In the genomic region with DNA sequence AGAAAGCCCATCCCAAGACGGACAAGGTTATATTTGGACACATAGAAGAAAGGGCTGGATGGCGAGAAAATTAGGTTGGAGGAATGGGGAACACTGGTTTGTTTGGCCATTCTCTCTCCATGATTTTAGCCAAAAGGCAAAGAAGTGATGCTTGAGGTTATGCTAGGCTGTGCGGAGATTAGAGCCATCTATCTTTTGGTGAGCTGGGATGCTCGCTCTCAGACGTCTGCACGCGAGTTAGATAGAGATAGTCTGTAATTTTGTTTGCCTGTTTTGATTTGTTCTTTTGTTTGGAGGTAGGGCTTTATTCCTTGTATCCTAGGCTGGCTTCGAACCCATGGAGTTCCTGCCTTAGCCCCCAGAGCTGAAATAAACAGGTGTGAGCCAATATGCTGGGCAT, we compare ENCODE assay signal across 8 mouse cellular contexts. TPM values are rescaled to one million over a fixed set of nuclear protein-coding genes. Genes with fewer than 3 reads are reported as not detected.
DNase-seq lines count a peak whose midpoint lies in the region; ATAC-seq and TF ChIP-seq lines count a peak whose summit lies in the region.

No protein-coding gene starts in this region.

- TF ChIP-seq POLR2A in MEL (IDR thresholded peaks at IDR 0.05; ENCODE audit: control insufficient read depth in 1 of 2, insufficient read depth in 1 of 2, low read depth in 1 of 2, low read length in 2 of 2, poor library complexity in 1 of 2): no peak

- intact Hi-C loops in heart, postnatal 10 days (cut with DNase I): no loop called here

- peaks cover 47% of the 10 kb centered on the region for H3K79me2 ChIP-seq in MEL (ENCODE audit: control insufficient read depth, insufficient read depth, low read length, poor library complexity)

- peaks cover 11 to 27% of the 10 kb centered on the region in 2 experiments for H3K4me1 ChIP-seq in heart, embryonic 14.5 days (ENCODE audit: control insufficient read depth in 2 of 2, insufficient read depth in 2 of 2, low read length in 2 of 2)
- H3K4me1 ChIP-seq in MEL (ENCODE audit: control insufficient read depth in 1 of 2, insufficient read depth in 2 of 2, low read length in 2 of 2): peaks cover 16 to 38% of the 10 kb centered on the region in 2 experiments
- peaks cover 60% of the 10 kb centered on the region for H3K4me1 ChIP-seq in hindbrain, embryonic 10.5 days (replicated peaks)
- peaks cover 71% of the 10 kb centered on the region for H3K4me1 ChIP-seq in midbrain, embryonic 10.5 days

- H3K9ac ChIP-seq in heart, embryonic 14.5 days (ENCODE audit: low read length): peak overlapping the region; percentile 92
- peak overlapping the region; percentile 87 for H3K9ac ChIP-seq in MEL (ENCODE audit: control insufficient read depth, low read depth, low read length, poor library complexity, severe bottlenecking)

- ATAC-seq in heart, embryonic 14.5 days (ENCODE audit: insufficient number of reproducible peaks, insufficient read depth, low FRiP score, low read depth): no peak

- TF ChIP-seq RAD21 in MEL (IDR thresholded peaks at IDR 0.05; ENCODE audit: low read depth, low read length): no peak

- peak overlapping the region; percentile 94 to 95 for H3K27ac ChIP-seq in heart, embryonic 14.5 days (replicated peaks in 1 of 2; ENCODE audit: control insufficient read depth in 1 of 2, insufficient read depth in 1 of 2, low read depth in 2 of 2, low read length in 2 of 2)
- peak overlapping the region; percentile 84 for H3K27ac ChIP-seq in MEL (ENCODE audit: control insufficient read depth, low read depth, low read length)
- H3K27ac ChIP-seq in hindbrain, embryonic 10.5 days: peak overlapping the region; percentile 95
- peak overlapping the region; percentile 94 for H3K27ac ChIP-seq in midbrain, embryonic 10.5 days (replicated peaks)

- TF ChIP-seq EP300 in MEL (IDR thresholded peaks at IDR 0.05; ENCODE audit: low read depth in 1 of 2, low read length in 2 of 2): no peak

- DNase-seq in heart, postnatal 10 days: no peak
- DNase-seq in MEL (ENCODE audit: low read depth, low spot score): no peak
- no peak for DNase-seq in hindbrain, embryonic 10.5 days (ENCODE audit: low spot score)
- no peak for DNase-seq in midbrain, embryonic 10.5 days (ENCODE audit: low spot score)
- no peak for DNase-seq in adrenal gland, adult (ENCODE audit: inconsistent age in 2 of 2, low spot score in 1 of 2)
- no peak for DNase-seq in MN1 (ENCODE audit: low spot score)
- no peak for DNase-seq in gastrocnemius, adult 18-20 months (ENCODE audit: low spot score)

- peak overlapping the region; percentile 96 for H3K4me2 ChIP-seq in heart, embryonic 14.5 days (ENCODE audit: low read length)

- peak overlapping the region; percentile 78 to 89 for H3K4me3 ChIP-seq in heart, embryonic 14.5 days (ENCODE audit: control insufficient read depth in 1 of 2, insufficient read depth in 1 of 2, low read depth in 1 of 2, low read length in 2 of 2)
- peak overlapping the region; percentile 69 to 83 for H3K4me3 ChIP-seq in MEL (ENCODE audit: control insufficient read depth in 1 of 2, insufficient read depth in 1 of 2, low read depth in 2 of 2, low read length in 2 of 2)
- H3K4me3 ChIP-seq in hindbrain, embryonic 10.5 days: peak overlapping the region; percentile 99
- H3K4me3 ChIP-seq in midbrain, embryonic 10.5 days: peak overlapping the region; percentile 89

- TF ChIP-seq CTCF in MEL (IDR thresholded peaks at IDR 0.05 in 2 of 3, conservative IDR thresholded peaks at IDR 0.05 in 1 of 3; ENCODE audit: control insufficient read depth in 1 of 3, insufficient read depth in 1 of 3, low read depth in 2 of 3, low read length in 3 of 3, poor library complexity in 1 of 3, severe bottlenecking in 1 of 3): no peak

- H3K9me3 ChIP-seq in heart, embryonic 14.5 days (ENCODE audit: control insufficient read depth, low read length): no peaks in the 10 kb centered on the region
- no peaks in the 10 kb centered on the region for H3K9me3 ChIP-seq in MEL (replicated peaks; ENCODE audit: insufficient read depth, low read length)
- no peaks in the 10 kb centered on the region for H3K9me3 ChIP-seq in hindbrain, embryonic 10.5 days
- H3K9me3 ChIP-seq in midbrain, embryonic 10.5 days (replicated peaks): no peaks in the 10 kb centered on the region

- peaks cover 46% of the 10 kb centered on the region for H3K36me3 ChIP-seq in heart, embryonic 14.5 days (ENCODE audit: control insufficient read depth, insufficient read depth, low read length)
- H3K36me3 ChIP-seq in MEL (ENCODE audit: control insufficient read depth in 1 of 2, insufficient read depth in 2 of 2, low read length in 2 of 2): peaks cover 8 to 39% of the 10 kb centered on the region in 2 experiments
- peaks cover 59% of the 10 kb centered on the region for H3K36me3 ChIP-seq in hindbrain, embryonic 10.5 days
- peaks cover 58% of the 10 kb centered on the region for H3K36me3 ChIP-seq in midbrain, embryonic 10.5 days

- no peaks in the 10 kb centered on the region for H3K27me3 ChIP-seq in heart, embryonic 14.5 days (ENCODE audit: control insufficient read depth, insufficient read depth, low read length)
- H3K27me3 ChIP-seq in MEL (ENCODE audit: control insufficient read depth in 1 of 2, insufficient read depth in 2 of 2, low read length in 2 of 2): no peaks in the 10 kb centered on the region
- H3K27me3 ChIP-seq in hindbrain, embryonic 10.5 days (ENCODE audit: insufficient read depth, poor library complexity, severe bottlenecking): no peaks in the 10 kb centered on the region
- H3K27me3 ChIP-seq in midbrain, embryonic 10.5 days (ENCODE audit: low read depth, poor library complexity, severe bottlenecking): no peaks in the 10 kb centered on the region

- 13% methylated on average over 8 of the region's 8 CpGs for WGBS in heart, embryonic 14.5 days
- WGBS in hindbrain, embryonic 10.5 days: 15% methylated on average over 8 of the region's 8 CpGs
- WGBS in midbrain, embryonic 10.5 days: 16% methylated on average over 8 of the region's 8 CpGs

TF ChIP-seq in MEL, 35 proteins besides CTCF, POLR2A, EP300 and RAD21 (continues in another document):
- TF ChIP-seq RCOR1 (IDR thresholded peaks at IDR 0.05; ENCODE audit: low read depth, low read length): peak; percentile 80
- peak; percentile 46; the same call in 1 of the 2 replicates for TF ChIP-seq MYC (IDR thresholded peaks at IDR 0.05; ENCODE audit: low read depth, low read length)
- no peak for TF ChIP-seq NELFE (IDR thresholded peaks at IDR 0.05; ENCODE audit: low read depth, low read length)
- TF ChIP-seq E2F4 (IDR thresholded peaks at IDR 0.05; ENCODE audit: borderline replicate concordance, low read depth, low read length): no peak

RNA-seq across cellular contexts. Expression of a gene that starts 0.8 kb away (rescaled TPM):
- 15.0 and 16.6 TPM in 2 replicates for polyA plus RNA-seq in heart, embryonic 14.5 days (2014; fragmentation: Nextera tagmentation; extraction: Ambion mirVana)
- total RNA-seq in heart, postnatal 10 days (2021): 10 to 100 TPM in 1 of 2 experiments, 1 to 10 TPM in 1; 8.6 to 11.8 TPM
- total RNA-seq in MEL (2012; rRNA removed): 40.1 and 41.9 TPM in 2 replicates
- 10 to 100 TPM in 1 of 2 experiments, not detected in 1; 38.5 TPM for polyA plus RNA-seq in MEL (2012; ENCODE audit: insufficient read depth in 1 of 2, insufficient read length in 2 of 2, low read depth in 1 of 2, low replicate concordance in 2 of 2, missing spikeins in 1 of 2)
- polyA plus RNA-seq in hindbrain, embryonic 10.5 days (2016; fragmentation: Nextera tagmentation; extraction: Ambion mirVana): 50.3 and 51.8 TPM in 2 replicates
- polyA plus RNA-seq in midbrain, embryonic 10.5 days (2016; fragmentation: Nextera tagmentation; extraction: Ambion mirVana): 52.1 and 54.1 TPM in 2 replicates
- 1 to 10 TPM; 3.5 to 4.3 TPM for total RNA-seq in gastrocnemius, adult 18-20 months (2021)

RNA-seq across cellular contexts. Expression of a gene that starts 5.6 kb away (rescaled TPM):
- polyA plus RNA-seq in heart, embryonic 14.5 days (2014; fragmentation: Nextera tagmentation; extraction: Ambion mirVana): 22.2 and 27.5 TPM in 2 replicates
- 10 to 100 TPM; 23.1 to 27.7 TPM for total RNA-seq in heart, postnatal 10 days (2021)
- 88.2 and 112 TPM in 2 replicates for total RNA-seq in MEL (2012; rRNA removed)
- polyA plus RNA-seq in MEL (2012; ENCODE audit: insufficient read depth in 1 of 2, insufficient read length in 2 of 2, low read depth in 1 of 2, low replicate concordance in 2 of 2, missing spikeins in 1 of 2): 100 to 1,000 TPM in 1 of 2 experiments, not detected in 1; 108 TPM
- polyA plus RNA-seq in hindbrain, embryonic 10.5 days (2016; fragmentation: Nextera tagmentation; extraction: Ambion mirVana): 93.7 and 98.1 TPM in 2 replicates
- polyA plus RNA-seq in midbrain, embryonic 10.5 days (2016; fragmentation: Nextera tagmentation; extraction: Ambion mirVana): 95.1 and 96.3 TPM in 2 replicates
- total RNA-seq in gastrocnemius, adult 18-20 months (2021): 10 to 100 TPM; 18.0 to 19.2 TPM

RNA-seq across cellular contexts. Expression of a gene that starts 10.2 kb away (rescaled TPM):
- polyA plus RNA-seq in heart, embryonic 14.5 days (2014; fragmentation: Nextera tagmentation; extraction: Ambion mirVana): 454 and 540 TPM in 2 replicates
- total RNA-seq in heart, postnatal 10 days (2021): 100 to 1,000 TPM; 275 to 295 TPM
- total RNA-seq in MEL (2012; rRNA removed): 105 and 132 TPM in 2 replicates
- polyA plus RNA-seq in MEL (2012; ENCODE audit: insufficient read depth in 1 of 2, insufficient read length in 2 of 2, low read depth in 1 of 2, low replicate concordance in 2 of 2, missing spikeins in 1 of 2): 100 to 1,000 TPM in 1 of 2 experiments, not detected in 1; 241 TPM
- 421 and 580 TPM in 2 replicates for polyA plus RNA-seq in hindbrain, embryonic 10.5 days (2016; fragmentation: Nextera tagmentation; extraction: Ambion mirVana)
- 409 and 454 TPM in 2 replicates for polyA plus RNA-seq in midbrain, embryonic 10.5 days (2016; fragmentation: Nextera tagmentation; extraction: Ambion mirVana)
- 100 to 1,000 TPM; 211 to 222 TPM for total RNA-seq in gastrocnemius, adult 18-20 months (2021)

RNA-seq across cellular contexts. Expression of a gene that starts 14.1 kb away (rescaled TPM):
- polyA plus RNA-seq in heart, embryonic 14.5 days (2014; fragmentation: Nextera tagmentation; extraction: Ambion mirVana): 185 and 198 TPM in 2 replicates
- total RNA-seq in heart, postnatal 10 days (2021): 1,000 to 10,000 TPM; 1,260 to 1,282 TPM
- total RNA-seq in MEL (2012; rRNA removed): 123 and 140 TPM in 2 replicates
- 10 to 100 TPM in 1 of 2 experiments, not detected in 1; 92.5 TPM for polyA plus RNA-seq in MEL (2012; ENCODE audit: insufficient read depth in 1 of 2, insufficient read length in 2 of 2, low read depth in 1 of 2, low replicate concordance in 2 of 2, missing spikeins in 1 of 2)
- 44.9 and 51.7 TPM in 2 replicates for polyA plus RNA-seq in hindbrain, embryonic 10.5 days (2016; fragmentation: Nextera tagmentation; extraction: Ambion mirVana)
- 42.2 and 48.6 TPM in 2 replicates for polyA plus RNA-seq in midbrain, embryonic 10.5 days (2016; fragmentation: Nextera tagmentation; extraction: Ambion mirVana)
- total RNA-seq in gastrocnemius, adult 18-20 months (2021): 100 to 1,000 TPM; 319 to 378 TPM

RNA-seq across cellular contexts. Expression of a gene that starts 15.6 kb away (rescaled TPM):
- polyA plus RNA-seq in heart, embryonic 14.5 days (2014; fragmentation: Nextera tagmentation; extraction: Ambion mirVana): 3.4 and 6.0 TPM in 2 replicates
- total RNA-seq in heart, postnatal 10 days (2021): 10 to 100 TPM; 11.5 to 12.0 TPM
- total RNA-seq in MEL (2012; rRNA removed): 6.5 and 7.9 TPM in 2 replicates
- polyA plus RNA-seq in MEL (2012; ENCODE audit: insufficient read depth in 1 of 2, insufficient read length in 2 of 2, low read depth in 1 of 2, low replicate concordance in 2 of 2, missing spikeins in 1 of 2): 10 to 100 TPM in 1 of 2 experiments, not detected in 1; 24.7 TPM
- 16.4 and 19.9 TPM in 2 replicates for polyA plus RNA-seq in hindbrain, embryonic 10.5 days (2016; fragmentation: Nextera tagmentation; extraction: Ambion mirVana)
- polyA plus RNA-seq in midbrain, embryonic 10.5 days (2016; fragmentation: Nextera tagmentation; extraction: Ambion mirVana): 16.6 and 23.8 TPM in 2 replicates
- total RNA-seq in gastrocnemius, adult 18-20 months (2021): 1 to 10 TPM; 3.4 to 5.3 TPM
